Mouse (Mus musculus) kidney, postnatal 10 days (tissue): ENCODE data around the gene Tor1b.
"Not testable (repeated sequence)": the region's sequence is repeated elsewhere in the genome, so short reads cannot be mapped to it uniquely, and the experiment has no call there.

ENCODE experiments used
- DNase-seq: peaks from one replicate; pipeline ENCODE4 v3.0.0; 2021; ENCODE audit warnings: mixed read lengths

Tor1b gene

GRCm38 (mm10) chr2:30952824-30953490, at the start of gene Tor1b:
Tor1b (plus strand) TSS chr2:30952959.
- peak; percentile 91 for DNase-seq

- no peak for DNase-seq
These were observed 48.5 kb upstream of the Tor1b start for GRCm38 (mm10) chr2:30904231-30904630.

GRCm38 (mm10) chr2:30904991-30905390, 47.8 kb upstream of the Tor1b start:
- DNase-seq = no peak

GRCm38 (mm10) chr2:30905906-30906305, 46.9 kb upstream of the Tor1b start:
- DNase-seq = no peak

- no peak for DNase-seq
These were observed 46.1 kb upstream of the Tor1b start for GRCm38 (mm10) chr2:30906641-30907040.

- peak; percentile 87 for DNase-seq
These were observed 40.4 kb upstream of the Tor1b start for GRCm38 (mm10) chr2:30912291-30912773.

- no peak for DNase-seq
These were observed 39.7 kb upstream of the Tor1b start for GRCm38 (mm10) chr2:30913022-30913421.

- DNase-seq = no peak
These were observed 37.9 kb upstream of the Tor1b start for GRCm38 (mm10) chr2:30914836-30915235.

- no peak for DNase-seq
These were observed 37.4 kb upstream of the Tor1b start for GRCm38 (mm10) chr2:30915376-30915775.

- not testable (repeated sequence) for DNase-seq
These were observed 36.8 kb upstream of the Tor1b start for GRCm38 (mm10) chr2:30915933-30916332.

- DNase-seq = no peak
These were observed 35.1 kb upstream of the Tor1b start for GRCm38 (mm10) chr2:30917649-30918048.

GRCm38 (mm10) chr2:30918126-30918525, 34.6 kb upstream of the Tor1b start:
- no peak for DNase-seq

- peak; percentile 48 for DNase-seq
These were observed 33.9 kb upstream of the Tor1b start for GRCm38 (mm10) chr2:30918780-30919329.

- DNase-seq = no peak
These were observed 32.5 kb upstream of the Tor1b start for GRCm38 (mm10) chr2:30920216-30920615.

- DNase-seq = no peak
These were observed 29.7 kb upstream of the Tor1b start for GRCm38 (mm10) chr2:30923099-30923498.

- no peak for DNase-seq
These were observed 27.6 kb upstream of the Tor1b start for GRCm38 (mm10) chr2:30925181-30925580.

- no peak for DNase-seq
These were observed 26.4 kb upstream of the Tor1b start for GRCm38 (mm10) chr2:30926381-30926780.

- DNase-seq = no peak
These were observed 25.5 kb upstream of the Tor1b start for GRCm38 (mm10) chr2:30927151-30927781.

GRCm38 (mm10) chr2:30927844-30928628, 24.7 kb upstream of the Tor1b start:
- peak; percentile 93 for DNase-seq

GRCm38 (mm10) chr2:30928893-30929482, 23.8 kb upstream of the Tor1b start:
- no peak for DNase-seq

GRCm38 (mm10) chr2:30929483-30930045, 23.2 kb upstream of the Tor1b start, which contains the start of gene Ptges:
Ptges (minus strand) TSS chr2:30929863.
- peak; percentile 85 for DNase-seq

- DNase-seq = not testable (repeated sequence)
These were observed 21.9 kb upstream of the Tor1b start for GRCm38 (mm10) chr2:30930846-30931245.
